Mouse (Mus musculus) forebrain, embryonic 15.5 days (tissue): Measurements from ENCODE around the gene Rbm19. TPM values are rescaled to one million over a fixed set of nuclear protein-coding genes. Genes with fewer than 3 reads are reported as not detected.
"Not testable (repeated sequence)": the region's sequence is repeated elsewhere in the genome, so short reads cannot be mapped to it uniquely, and the experiment has no call there.

ENCODE experiments used
- ATAC-seq: fragments of 200-750 bp; cut with Nextera tagmentation; replicated peaks from 2 replicates; pipeline ENCODE4 v1.8.0; 2017; ENCODE audit warnings: mild to moderate bottlenecking, moderate TSS enrichment, moderate library complexity
- H3K27ac ChIP-seq: fragments of 300-500 bp; sonication (generic); replicated peaks from 2 replicates; pipeline ENCODE4 v1.5.1; 2015; ENCODE audit warnings: mild to moderate bottlenecking, inconsistent platforms
- H3K27me3 ChIP-seq: fragments of 300-500 bp; sonication (generic); 2 replicates; pipeline ENCODE4 v1.6.1; 2015; ENCODE audit warnings: inconsistent platforms
- H3K36me3 ChIP-seq: fragments of 300-500 bp; sonication (generic); 2 replicates; pipeline ENCODE4 v1.6.1; 2015; ENCODE audit warnings: mild to moderate bottlenecking, inconsistent platforms
- H3K4me1 ChIP-seq: fragments of 300-500 bp; sonication (generic); 2 replicates; pipeline ENCODE4 v1.6.1; 2015; ENCODE audit warnings: inconsistent platforms
- H3K4me2 ChIP-seq: fragments of 300-500 bp; sonication (generic); replicated peaks from 2 replicates; pipeline ENCODE4 v1.6.1; 2015; ENCODE audit warnings: mild to moderate bottlenecking, inconsistent platforms
- H3K4me3 ChIP-seq: fragments of 300-500 bp; sonication (generic); 2 replicates; pipeline ENCODE4 v1.5.1; 2015; ENCODE audit warnings: mild to moderate bottlenecking, inconsistent platforms
- H3K9ac ChIP-seq: fragments of 300-500 bp; sonication (generic); replicated peaks from 2 replicates; pipeline ENCODE4 v1.6.1; 2015; ENCODE audit warnings: mild to moderate bottlenecking, inconsistent platforms
- H3K9me3 ChIP-seq: fragments of 300-500 bp; sonication (generic); 2 replicates; pipeline ENCODE4 v1.6.1; 2016; ENCODE audit warnings: inconsistent platforms
- WGBS: fragments of 180-500 bp; shearing (Covaris S2); methylation state at CpG from one replicate; pipeline ENCODE4 v1.1.7; 2015; ENCODE audit warnings: mixed read lengths; 5-methylcytosine and 5-hydroxymethylcytosine counted together
- polyA plus RNA-seq: library from polyadenylated mRNA; unstranded; fragments of >200 nt; fragmentation: Nextera tagmentation; extraction: Ambion mirVana; gene quantifications from 2 replicates; pipeline ENCODE4 v1.2.1, GENCODE M21; 2015

Gene Rbm19
- polyA plus RNA-seq, 1 experiment from 2014 or later = 15.2 TPM

GRCm38 (mm10) chr5:120106424-120107073 is 9.7 kb upstream of the Rbm19 start:
- Histone ChIP-seq H3K4me1 (no peaks in the 10 kb centered on the region), H3K27ac (no peak overlapping the region), H3K4me3 (no peak overlapping the region), H3K36me3 (no peaks in the 10 kb centered on the region), H3K4me2 (no peak overlapping the region), H3K9ac (no peak overlapping the region), H3K9me3 (no peaks in the 10 kb centered on the region), H3K27me3 (no peaks in the 10 kb centered on the region)
- WGBS = 29% methylated on average over 12 of the region's 12 CpGs
- no peak for ATAC-seq

GRCm38 (mm10) chr5:120114361-120114760 is 1.9 kb upstream of the Rbm19 start:
- Histone ChIP-seq H3K27ac (no peak overlapping the region), H3K4me3 (no peak overlapping the region), H3K4me1 (peaks cover 9% of the 10 kb centered on the region), H3K9me3 (no peaks in the 10 kb centered on the region), H3K36me3 (0 out of 2 replicates have a peak, but pooled peaks cover 5% of the 10 kb centered on the region), H3K9ac (no peak overlapping the region), H3K4me2 (no peak overlapping the region), H3K27me3 (no peaks in the 10 kb centered on the region)
- 88% methylated on average over 12 of the region's 12 CpGs for WGBS
- no peak for ATAC-seq

- not testable (repeated sequence) for H3K4me1 ChIP-seq, H3K9ac ChIP-seq, H3K27me3 ChIP-seq, ATAC-seq, H3K9me3 ChIP-seq, H3K27ac ChIP-seq
- WGBS = 41% methylated on average over 3 of the region's 3 CpGs
- Histone ChIP-seq H3K4me3 (peak overlapping the region; percentile 65), H3K36me3 (peaks cover 27% of the 10 kb centered on the region), H3K4me2 (peak overlapping the region; percentile 89)
Observed at GRCm38 (mm10) chr5:120117161-120117560, 896 bp downstream of the Rbm19 start.

DNA sequence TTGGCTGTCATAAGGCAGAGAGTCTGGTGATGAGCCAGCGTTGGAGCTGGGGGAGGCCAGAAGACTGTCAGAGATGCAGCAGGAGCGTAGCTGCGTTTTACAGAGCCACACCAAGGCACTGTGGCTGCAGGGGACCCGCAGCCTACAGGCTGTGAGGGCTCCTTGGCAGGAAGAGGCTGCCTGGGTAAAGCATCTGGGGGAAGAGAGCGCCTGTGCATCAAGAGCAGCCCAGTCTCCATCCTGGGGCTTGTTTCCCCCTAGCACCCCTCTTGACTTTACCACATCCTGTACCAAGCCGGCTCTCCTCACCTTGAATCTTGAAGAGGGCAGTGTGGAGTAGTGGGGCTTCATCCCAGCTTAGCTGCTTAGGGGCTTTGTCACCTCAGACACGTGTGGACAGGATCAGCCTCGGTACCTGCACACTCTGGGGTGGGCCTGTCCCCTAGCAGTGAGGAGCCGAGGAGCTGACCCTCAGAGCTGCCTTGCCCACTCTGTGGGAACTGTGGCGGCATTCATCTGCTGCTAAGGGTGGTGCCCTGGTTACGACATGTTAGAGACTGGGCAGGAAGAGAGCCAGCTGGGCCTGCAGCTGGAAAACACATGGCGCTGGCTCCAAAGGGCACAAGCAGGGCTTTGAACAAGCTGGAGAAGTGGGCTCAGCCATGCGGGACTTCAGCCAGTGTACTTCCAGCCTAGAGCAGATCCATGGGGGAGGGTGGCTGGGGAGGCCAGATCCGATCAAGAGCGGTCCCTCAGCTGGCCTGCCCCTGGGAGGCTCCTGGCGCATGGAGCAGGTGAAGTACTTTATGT is 8.8 kb downstream of the Rbm19 start:
- Histone ChIP-seq H3K9me3 (no peaks in the 10 kb centered on the region), H3K9ac (no peak overlapping the region), H3K27ac (no peak overlapping the region), H3K4me3 (no peak overlapping the region), H3K4me1 (no peaks in the 10 kb centered on the region), H3K4me2 (no peak overlapping the region), H3K27me3 (no peaks in the 10 kb centered on the region), H3K36me3 (peaks cover 58% of the 10 kb centered on the region)
- WGBS = 92% methylated on average over 16 of the region's 16 CpGs
- no peak for ATAC-seq

DNA sequence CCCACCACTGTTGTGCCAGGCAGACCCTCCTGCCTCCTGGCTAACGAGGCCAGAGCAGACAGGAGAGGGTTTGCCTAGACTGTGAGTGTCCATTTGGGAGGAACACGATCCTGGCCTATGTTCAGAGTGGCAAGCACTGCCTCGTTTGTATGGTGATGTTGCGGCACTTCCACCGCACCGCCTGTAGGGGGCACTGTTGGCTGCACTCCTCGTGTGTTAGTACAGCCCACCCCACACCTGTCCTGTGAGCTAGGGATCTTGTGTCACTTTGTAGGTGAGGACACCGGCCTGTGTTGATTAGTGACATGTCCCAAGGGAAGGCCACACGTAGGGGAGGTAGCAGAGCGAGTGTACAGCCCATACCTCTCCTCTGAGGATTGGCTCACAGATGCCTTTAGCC is 11.4 kb downstream of the Rbm19 start:
- no peak overlapping the region for H3K9ac ChIP-seq
- H3K4me1 ChIP-seq = no peaks in the 10 kb centered on the region
- no peaks in the 10 kb centered on the region for H3K9me3 ChIP-seq
- WGBS = 52% methylated on average over 10 of the region's 10 CpGs
- H3K27me3 ChIP-seq = no peaks in the 10 kb centered on the region
- no peak for ATAC-seq
- no peak overlapping the region for H3K4me2 ChIP-seq
- peaks cover 42% of the 10 kb centered on the region for H3K36me3 ChIP-seq
- no peak overlapping the region for H3K4me3 ChIP-seq
- no peak overlapping the region for H3K27ac ChIP-seq

- WGBS = 88% methylated on average over 5 of the region's 5 CpGs
- Histone ChIP-seq H3K27me3 (no peaks in the 10 kb centered on the region), H3K9ac (no peak overlapping the region), H3K4me3 (no peak overlapping the region), H3K27ac (no peak overlapping the region), H3K36me3 (peaks cover 33% of the 10 kb centered on the region), H3K4me2 (no peak overlapping the region), H3K9me3 (no peaks in the 10 kb centered on the region), H3K4me1 (no peaks in the 10 kb centered on the region)
- ATAC-seq = no peak
Observed at GRCm38 (mm10) chr5:120128511-120128910, 12.2 kb downstream of the Rbm19 start.

DNA sequence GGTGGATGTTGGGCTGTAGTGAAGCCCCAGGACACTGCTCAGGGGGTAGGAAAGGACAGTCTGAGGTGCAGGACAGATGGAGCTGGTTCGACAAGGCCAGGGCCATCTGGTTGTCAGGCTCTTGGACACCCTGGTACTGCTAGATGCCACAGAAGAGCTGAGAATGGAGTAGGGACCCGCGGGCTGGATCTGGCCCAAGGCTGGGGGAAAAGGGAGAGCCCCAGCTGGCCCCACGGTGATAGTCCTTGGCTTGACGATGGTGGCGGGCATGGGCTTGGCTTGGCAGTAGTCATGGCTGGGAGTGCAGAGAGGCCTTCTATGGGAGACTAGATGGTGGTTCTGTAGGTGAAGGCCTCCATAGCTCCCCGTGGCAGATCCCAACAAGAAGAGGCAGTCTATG is 12.8 kb downstream of the Rbm19 start:
- no peak overlapping the region for H3K9ac ChIP-seq
- no peaks in the 10 kb centered on the region for H3K9me3 ChIP-seq
- H3K4me2 ChIP-seq = no peak overlapping the region
- no peak overlapping the region for H3K4me3 ChIP-seq
- 91% methylated on average over 7 of the region's 7 CpGs for WGBS
- no peaks in the 10 kb centered on the region for H3K27me3 ChIP-seq
- ATAC-seq = no peak
- no peak overlapping the region for H3K27ac ChIP-seq
- peaks cover 30% of the 10 kb centered on the region for H3K36me3 ChIP-seq
- H3K4me1 ChIP-seq = no peaks in the 10 kb centered on the region

- Histone ChIP-seq H3K4me3 (no peak overlapping the region), H3K27ac (no peak overlapping the region), H3K9me3 (no peaks in the 10 kb centered on the region), H3K4me2 (no peak overlapping the region), H3K27me3 (no peaks in the 10 kb centered on the region), H3K9ac (no peak overlapping the region), H3K36me3 (peaks cover 24% of the 10 kb centered on the region), H3K4me1 (no peaks in the 10 kb centered on the region)
- no peak for ATAC-seq
- 95% methylated on average over 7 of the region's 7 CpGs for WGBS
Observed at GRCm38 (mm10) chr5:120129761-120130160, 13.5 kb downstream of the Rbm19 start.

GRCm38 (mm10) chr5:120130163-120130562 is 13.9 kb downstream of the Rbm19 start:
- Histone ChIP-seq H3K9ac (no peak overlapping the region), H3K9me3 (no peaks in the 10 kb centered on the region), H3K4me1 (no peaks in the 10 kb centered on the region), H3K27ac (no peak overlapping the region), H3K4me2 (no peak overlapping the region), H3K27me3 (no peaks in the 10 kb centered on the region), H3K4me3 (no peak overlapping the region), H3K36me3 (peaks cover 20% of the 10 kb centered on the region)
- no peak for ATAC-seq
- WGBS = 100% methylated on average over 2 of the region's 2 CpGs

DNA sequence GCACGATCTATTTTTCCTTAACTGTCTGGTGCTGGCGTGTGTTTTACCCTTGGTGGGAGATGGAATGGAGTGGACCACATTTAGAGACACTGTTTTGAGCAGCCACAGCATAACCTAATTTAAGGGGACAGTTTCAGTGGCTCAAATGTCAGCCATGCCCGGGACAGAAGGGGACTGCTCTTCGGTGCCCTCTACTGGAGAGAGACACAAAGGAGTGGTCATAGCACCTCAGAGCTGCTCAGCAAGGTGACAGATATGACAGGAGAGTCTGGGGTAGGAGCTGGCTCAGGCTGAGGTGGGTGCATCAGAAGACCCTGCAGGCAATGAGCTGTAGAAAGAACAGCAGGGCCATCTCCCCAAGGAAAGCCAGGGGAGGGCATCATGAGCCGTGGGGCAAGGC is 15.3 kb downstream of the Rbm19 start:
- no peak for ATAC-seq
- Histone ChIP-seq H3K36me3 (peaks cover 17% of the 10 kb centered on the region), H3K9ac (no peak overlapping the region), H3K27ac (no peak overlapping the region), H3K4me2 (no peak overlapping the region), H3K4me1 (0 out of 2 replicates have a peak, but pooled peaks cover 3% of the 10 kb centered on the region), H3K4me3 (no peak overlapping the region), H3K9me3 (no peaks in the 10 kb centered on the region), H3K27me3 (no peaks in the 10 kb centered on the region)
- WGBS = 65% methylated on average over 5 of the region's 5 CpGs

DNA sequence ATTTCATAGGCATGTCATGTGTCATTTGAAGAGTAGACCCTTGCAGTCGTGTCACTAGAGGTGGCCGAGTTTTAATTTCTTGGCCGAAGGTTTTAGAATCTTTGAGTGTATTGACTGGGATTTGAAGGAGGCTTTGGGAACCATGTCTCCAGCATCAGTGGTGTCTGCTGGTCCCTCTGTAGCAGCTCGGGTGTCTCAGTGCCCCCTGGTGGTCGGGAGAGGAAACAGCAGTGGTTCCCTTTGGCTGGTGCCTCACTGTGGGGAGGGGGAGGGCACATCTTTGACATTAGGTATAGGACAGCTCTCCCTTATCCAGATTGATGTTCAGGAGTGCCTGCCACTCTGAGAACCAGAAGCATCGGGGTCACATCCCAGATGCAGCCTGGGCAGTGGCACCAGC is 17.7 kb downstream of the Rbm19 start:
- no peak overlapping the region for H3K4me2 ChIP-seq
- no peaks in the 10 kb centered on the region for H3K27me3 ChIP-seq
- H3K4me1 ChIP-seq = 0 out of 2 replicates have a peak, but pooled peaks cover 3% of the 10 kb centered on the region
- no peak overlapping the region for H3K9ac ChIP-seq
- H3K9me3 ChIP-seq = no peaks in the 10 kb centered on the region
- H3K27ac ChIP-seq = no peak overlapping the region
- no peak overlapping the region for H3K4me3 ChIP-seq
- 37% methylated on average over 6 of the region's 6 CpGs for WGBS
- H3K36me3 ChIP-seq = peaks cover 9% of the 10 kb centered on the region
- ATAC-seq = no peak

DNA sequence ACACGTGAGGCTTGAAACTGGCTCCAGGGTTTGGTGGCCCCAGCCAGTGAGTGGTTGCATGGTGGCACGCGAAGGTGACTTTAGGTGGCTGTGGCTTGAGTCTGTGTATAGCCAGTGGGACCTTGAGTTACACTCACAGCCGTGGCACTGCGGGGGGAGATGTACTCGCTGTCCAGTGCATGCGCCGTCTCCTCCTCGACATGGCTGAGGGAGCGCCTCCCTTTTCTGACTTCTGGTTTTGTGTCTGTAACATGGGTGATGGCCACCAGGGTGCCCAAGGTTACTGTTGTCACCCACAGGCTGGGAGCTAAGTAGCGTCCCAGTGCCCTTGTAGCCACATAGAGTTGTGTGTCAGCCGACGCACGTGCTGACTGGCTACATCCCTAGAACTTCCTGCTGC is 19.1 kb downstream of the Rbm19 start:
- Histone ChIP-seq H3K4me3 (no peak overlapping the region), H3K9ac (no peak overlapping the region), H3K4me1 (0 out of 2 replicates have a peak, but pooled peaks cover 3% of the 10 kb centered on the region), H3K27ac (no peak overlapping the region), H3K36me3 (peaks cover 3% of the 10 kb centered on the region), H3K9me3 (no peaks in the 10 kb centered on the region), H3K27me3 (no peaks in the 10 kb centered on the region), H3K4me2 (no peak overlapping the region)
- WGBS = 92% methylated on average over 14 of the region's 14 CpGs
- no peak for ATAC-seq
